Mouse (Mus musculus): ENCODE measurements around the gene Iapp.

DNA sequence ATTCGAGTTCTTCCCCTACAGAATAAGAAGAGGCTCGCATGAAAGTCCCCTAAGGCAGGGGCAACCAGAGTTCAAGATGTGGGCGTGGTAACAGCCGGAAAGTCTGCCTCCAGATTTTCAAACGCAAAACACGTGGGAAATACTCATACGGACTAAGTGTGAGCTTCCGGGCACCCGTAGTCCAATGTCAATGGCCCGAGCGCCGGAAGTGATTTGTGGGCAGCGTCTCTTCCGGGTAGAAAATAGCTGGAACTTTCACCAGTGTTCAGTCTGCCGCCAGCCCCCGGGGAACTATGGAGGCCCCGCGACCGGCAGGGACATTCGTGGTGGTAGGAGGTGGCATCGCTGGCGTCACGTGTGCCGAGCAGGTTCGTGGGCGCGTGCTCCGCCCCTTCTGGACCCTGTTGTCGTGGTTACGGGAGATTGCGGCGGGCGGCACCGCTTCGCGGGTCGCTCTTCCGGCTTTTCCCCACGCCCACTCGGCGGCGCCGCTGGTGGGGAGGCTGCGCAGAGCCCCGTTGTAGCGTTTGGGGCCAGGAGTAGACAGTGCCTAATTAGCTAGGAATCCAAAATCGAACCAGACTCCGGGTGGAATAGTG lies 47.3 kb downstream of the Iapp start, which contains the start of gene Pyroxd1:
- TF ChIP-seq EP300 (IDR thresholded peaks at IDR 0.05; ENCODE audit: low read depth), result no peak
- peak; percentile 23; the same call in 1 of the 2 replicates for TF ChIP-seq CTCF (IDR thresholded peaks at IDR 0.05; ENCODE audit: low read depth)
